Mouse (Mus musculus) spleen, postnatal 4 days (tissue): ENCODE data around the gene Cyb5d2.

Source experiments
- DNase-seq, 2 experiments: peaks; one replicate each; pipeline ENCODE4 v3.0.0; 2022; ENCODE audit warnings: low spot score in 2 of 2

Cyb5d2 gene

DNA sequence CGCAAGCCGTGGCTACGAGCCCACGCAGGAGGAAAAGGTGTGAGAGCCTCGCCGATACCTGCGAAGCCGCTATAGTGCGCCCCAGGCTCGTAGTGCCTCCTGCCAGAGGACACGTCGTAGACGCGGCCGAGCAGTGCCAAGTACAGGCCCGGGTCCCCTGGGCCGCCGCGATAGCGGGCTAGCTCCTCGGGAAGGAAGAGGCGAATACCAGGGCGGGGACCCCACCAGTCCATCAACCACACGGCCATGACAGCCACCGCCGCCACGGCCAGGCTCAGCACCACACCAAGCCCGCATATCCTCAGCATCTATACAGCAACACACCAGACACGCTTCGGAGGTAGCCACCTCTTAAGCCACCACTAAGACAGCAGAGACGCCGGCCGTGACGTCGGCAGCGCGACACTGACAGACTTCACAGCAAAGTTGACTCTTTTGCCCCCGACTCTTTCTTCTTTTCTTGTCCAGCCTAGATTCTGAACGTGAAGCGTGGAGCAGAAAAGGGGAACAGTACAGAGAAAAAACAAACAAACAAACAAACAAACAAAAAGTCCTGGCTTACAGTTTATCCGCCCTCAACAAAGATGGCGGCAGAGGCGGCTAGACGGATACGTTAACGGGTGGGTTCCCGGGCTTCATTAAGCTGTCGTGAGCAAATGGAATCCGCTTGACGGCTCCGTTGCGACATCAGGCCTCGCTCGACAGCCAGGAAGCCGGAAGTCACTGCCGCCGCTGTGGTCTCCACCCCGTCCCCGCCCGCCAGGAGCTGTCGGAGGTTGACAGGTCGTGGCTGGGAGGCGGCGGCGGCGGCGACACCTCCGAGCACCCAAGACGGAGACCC is at the start of gene Cyb5d2, which contains the start of gene Zzef1:
Gene Cyb5d2 (minus strand): TSS at position 688 of the 841 bp plus-strand sequence.
Gene Zzef1 (plus strand): TSS at position 772 of the 841 bp plus-strand sequence.
- peak; percentile 94 to 97 for DNase-seq

DNA sequence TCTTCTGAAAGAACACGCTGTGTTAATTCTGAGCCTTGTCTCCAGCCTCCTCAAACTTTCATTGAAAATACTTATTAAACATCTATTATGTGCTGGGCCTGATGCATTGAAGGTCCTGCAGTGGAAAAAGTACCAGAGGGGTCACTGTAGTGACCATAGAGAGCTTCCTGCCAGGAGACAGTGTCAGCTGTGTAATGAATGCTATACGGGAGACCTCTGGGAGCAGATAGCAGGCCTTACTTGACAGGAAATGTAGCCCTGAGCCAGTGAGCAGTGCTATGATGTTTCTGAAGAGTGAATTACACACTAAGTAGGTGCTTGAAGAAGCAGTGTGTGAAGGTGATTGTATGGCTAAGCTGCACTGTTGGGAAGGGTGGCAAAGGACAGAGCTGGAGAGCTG is 49.6 kb upstream of the Cyb5d2 start:
- no peak for DNase-seq

DNA sequence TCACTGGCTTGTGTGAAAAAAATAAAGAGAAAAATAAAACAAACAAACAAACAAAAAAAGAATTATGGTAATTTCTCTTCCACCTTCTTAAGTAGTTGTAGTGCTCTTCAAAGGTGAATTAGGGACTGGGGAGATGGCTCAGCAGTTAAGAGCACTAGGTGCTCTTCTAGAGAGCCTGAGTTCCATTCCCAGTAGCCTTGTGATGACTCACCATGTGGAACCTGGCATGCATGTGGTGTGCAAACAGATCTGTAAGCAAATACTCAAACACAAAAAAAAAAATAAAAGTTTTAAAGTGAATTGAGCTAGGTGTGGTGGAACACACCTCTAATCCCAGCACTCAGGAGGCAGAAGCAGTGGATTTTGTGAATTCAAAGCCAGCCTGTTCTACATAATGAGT is 47.6 kb upstream of the Cyb5d2 start:
- DNase-seq, result no peak

DNA sequence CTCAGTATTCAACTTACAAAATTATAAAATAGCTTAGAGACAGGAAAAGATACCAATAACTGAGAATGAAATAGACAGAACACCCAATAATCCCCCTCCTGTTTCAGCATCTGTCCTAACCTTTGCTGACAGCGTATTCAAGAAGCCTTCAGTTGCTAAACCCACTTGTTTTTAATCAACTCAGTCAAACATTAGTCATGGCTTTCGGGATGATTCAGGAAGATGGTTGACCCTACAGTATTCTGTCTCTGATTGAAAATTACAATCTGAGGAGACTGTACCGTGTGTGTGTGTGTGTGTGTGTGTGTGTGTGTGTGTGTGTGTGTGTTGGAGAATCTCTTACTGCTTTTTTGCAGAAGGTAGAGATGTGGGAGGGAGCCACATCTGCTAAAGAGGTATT is 46.8 kb upstream of the Cyb5d2 start:
- DNase-seq, result no peak

DNA sequence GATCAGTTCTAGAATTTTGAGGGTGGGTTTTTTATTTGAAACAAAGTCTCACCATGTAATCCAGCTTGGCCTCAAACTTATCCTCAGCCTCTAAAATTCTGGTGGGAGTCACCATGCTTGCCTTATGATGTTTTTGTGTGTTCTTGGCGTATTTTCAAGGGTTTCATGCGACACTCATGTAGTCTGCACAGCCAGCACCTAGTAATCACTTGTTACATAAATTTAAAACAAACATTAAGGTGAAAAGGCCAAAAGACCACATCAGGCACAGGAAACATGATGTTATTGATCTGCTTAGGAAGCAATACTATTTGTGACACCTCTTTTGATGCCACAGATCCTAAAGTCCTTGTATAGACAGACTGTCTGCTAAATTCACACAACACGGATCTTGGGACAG is 33.9 kb upstream of the Cyb5d2 start:
- DNase-seq, result no peak

DNA sequence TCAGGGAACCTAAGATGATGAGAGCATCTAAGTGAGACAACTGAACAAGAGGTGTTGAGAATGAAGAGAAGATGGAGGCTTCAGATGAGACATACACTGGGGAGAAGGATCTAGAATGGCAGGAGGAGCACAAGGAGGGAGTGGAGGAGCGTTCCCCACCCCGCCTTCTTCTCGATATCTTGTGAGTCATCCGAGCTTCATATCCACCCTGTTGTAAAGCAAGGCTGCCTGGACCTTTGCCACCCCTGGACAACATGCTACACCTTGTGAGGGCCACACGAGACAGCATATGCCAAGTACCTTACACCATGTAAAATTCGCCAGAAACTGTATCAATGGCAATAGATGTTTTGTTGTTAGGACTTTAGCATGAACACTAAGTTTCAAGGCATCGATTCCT is 25.1 kb upstream of the Cyb5d2 start:
- no peak for DNase-seq

DNA sequence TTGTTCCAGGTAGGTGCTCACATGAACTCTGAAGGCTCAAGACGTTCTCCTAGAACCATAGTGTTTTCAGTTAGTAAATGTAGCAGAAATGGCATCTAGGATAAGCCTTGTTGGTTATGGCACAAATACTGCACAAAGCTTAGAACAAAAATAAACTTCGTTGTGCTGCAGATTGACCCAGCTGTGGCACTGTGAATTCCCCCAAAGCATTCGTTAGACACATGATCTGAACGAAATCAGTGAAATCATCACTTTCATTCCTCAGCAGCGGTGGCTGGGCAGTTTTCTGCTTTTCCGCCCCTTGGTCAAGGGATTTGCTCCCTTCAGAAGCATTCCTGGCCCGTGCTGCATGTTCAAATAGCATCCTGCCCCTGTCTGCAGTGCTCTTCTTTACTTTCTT is 22.1 kb upstream of the Cyb5d2 start:
- DNase-seq, result no peak

DNA sequence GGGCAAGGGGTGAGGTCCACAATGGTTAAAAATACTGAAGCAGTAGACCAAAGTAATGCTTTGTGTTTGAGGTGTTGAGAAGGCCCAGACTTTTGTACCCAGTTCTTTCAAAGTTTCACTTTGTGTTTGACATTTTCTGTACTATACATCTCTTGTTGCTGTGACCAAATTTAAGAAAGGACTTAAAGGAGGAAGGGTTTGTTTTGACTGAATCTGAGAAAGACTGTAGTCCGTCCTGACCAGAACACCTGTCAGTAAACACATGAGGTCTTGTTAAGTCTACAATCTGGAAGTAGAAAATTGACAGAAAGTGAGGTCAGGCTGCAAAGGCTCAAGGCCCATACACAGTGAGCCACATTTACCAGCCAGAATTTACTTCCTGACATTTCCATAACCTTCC is 20.9 kb upstream of the Cyb5d2 start:
- DNase-seq, result no peak

DNA sequence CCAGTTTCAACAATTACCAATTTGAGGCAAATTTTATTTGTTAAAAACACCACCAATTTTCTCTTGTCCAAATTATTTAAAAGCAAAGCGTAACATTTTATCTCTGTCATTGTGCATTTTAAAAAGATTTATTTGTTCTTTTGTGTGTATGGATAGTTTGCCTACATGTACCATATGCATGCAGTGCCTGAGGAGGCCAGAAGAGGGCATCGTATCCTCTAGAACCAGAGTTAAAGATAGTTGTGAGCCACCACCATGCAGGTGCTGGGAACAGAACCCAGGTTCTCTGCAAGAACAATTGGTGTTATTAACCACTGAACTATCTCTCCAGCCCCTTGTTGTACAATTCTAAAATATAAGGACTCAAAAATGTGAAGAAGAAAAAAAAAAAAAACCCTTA is 18.2 kb upstream of the Cyb5d2 start:
- peak in 1 of 2 experiments; percentile 15 for DNase-seq

DNA sequence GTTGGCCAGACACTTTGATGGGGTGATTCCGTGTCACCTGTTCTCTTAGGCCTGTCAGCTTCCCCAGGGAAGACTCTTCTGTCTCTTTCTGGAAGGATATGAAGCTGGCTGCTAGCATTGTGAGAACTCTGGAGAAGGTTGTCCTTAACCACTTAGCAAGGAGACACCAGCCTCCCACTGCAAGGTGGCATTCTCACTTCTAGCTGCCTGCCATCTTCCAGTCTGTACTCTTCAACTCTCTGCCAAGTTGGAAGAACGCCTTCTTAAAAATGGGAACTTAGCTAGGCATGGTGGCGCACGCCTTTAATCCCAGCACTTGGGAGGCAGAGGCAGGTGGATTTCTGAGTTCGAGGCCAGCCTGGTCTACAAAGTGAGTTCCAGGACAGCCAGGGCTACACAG is 17.7 kb upstream of the Cyb5d2 start:
- no peak for DNase-seq

DNA sequence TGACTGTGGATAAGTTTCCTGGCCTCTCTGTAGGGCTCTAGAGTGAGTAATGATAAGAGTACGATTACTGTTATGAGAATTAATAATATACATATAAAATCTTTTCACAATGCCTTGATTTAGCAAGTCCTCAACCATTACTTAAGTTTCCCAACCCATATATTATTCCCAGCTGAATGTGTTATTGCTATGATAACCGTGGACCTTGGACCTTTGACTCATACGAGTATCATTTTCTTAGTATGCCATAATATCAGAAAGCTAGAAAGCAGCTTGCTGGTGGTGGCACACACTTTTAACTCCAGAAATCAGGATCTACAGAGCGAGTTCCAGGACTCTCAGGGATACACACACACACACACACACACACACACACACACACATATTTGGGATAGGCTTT is 12.1 kb upstream of the Cyb5d2 start:
- no peak for DNase-seq

DNA sequence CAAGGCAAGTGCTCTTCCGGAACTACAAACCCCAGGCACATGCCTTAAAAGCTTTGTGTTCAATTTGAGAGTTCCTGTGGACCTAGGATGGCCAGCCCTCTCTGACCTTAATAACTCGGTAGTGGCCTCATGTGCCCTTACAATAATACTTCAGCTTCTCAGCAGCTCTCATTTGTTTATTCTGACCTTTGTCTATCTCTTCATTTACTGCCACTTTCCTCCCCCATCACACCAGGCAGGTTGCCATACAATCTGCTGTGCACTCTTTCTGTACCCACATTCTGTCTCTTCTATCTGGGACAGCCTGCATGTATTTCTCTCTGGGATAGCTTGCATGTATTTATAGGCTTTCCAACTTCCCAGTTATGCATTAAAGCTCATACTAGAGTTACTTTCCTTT is 10.6 kb upstream of the Cyb5d2 start:
- DNase-seq, result no peak

DNA sequence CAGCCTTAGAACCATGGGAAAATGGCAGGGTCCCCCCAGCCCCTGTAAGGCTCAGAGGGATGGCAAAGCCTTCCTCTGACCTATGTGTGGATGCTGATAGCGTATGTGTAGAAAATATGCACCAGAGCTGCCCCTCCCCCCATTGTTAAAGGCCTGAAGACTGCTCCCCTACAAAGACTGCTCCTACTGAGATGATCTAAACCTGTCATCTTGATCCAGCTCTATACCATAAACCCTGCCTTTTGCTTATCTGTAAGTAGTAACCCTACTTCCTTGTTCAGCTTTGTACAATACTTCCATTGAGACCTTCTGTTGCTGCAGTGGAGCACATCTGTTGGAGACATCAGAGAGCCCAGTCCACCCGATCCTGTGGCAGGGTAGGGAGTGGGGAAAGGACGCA is 9.3 kb upstream of the Cyb5d2 start:
- no peak for DNase-seq

DNA sequence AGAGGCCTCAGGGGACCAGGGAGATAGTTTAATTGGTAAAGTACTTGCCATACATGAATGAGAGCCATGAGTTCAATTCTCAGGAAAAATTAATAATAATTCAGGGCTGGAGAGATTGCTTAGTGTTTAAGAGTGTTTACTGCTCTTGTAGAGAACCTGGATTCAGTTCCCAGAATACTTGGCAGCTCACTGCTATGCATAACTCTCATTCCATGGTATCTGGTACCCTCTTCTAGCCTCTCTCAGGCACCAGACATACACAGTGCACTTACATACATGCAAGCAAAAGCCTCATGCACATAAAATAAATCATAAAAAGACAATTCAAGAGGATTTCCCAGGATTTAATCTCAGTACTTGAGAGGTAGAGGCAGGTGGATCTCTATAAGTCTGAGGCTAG is 8.6 kb upstream of the Cyb5d2 start:
- DNase-seq, result no peak

DNA sequence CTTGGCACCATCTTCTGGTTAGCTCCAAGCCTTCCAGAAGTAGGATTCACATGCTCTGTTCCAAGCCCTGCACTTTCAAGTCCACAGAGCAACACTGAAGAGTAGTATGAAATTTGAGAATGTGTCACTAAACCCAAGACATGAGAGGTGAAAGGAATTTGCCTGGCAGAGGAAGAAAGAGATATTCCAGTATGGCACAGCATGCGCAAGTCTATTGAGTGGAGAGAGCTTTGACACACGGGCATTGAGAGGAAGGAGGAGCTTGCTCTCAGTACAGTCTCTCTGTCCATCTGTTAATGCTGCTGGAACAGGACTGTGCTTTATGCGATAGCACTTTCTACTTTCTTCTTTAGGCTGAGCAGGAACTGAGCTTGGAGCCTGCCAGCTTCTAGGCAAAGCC is 7.1 kb upstream of the Cyb5d2 start:
- no peak for DNase-seq

DNA sequence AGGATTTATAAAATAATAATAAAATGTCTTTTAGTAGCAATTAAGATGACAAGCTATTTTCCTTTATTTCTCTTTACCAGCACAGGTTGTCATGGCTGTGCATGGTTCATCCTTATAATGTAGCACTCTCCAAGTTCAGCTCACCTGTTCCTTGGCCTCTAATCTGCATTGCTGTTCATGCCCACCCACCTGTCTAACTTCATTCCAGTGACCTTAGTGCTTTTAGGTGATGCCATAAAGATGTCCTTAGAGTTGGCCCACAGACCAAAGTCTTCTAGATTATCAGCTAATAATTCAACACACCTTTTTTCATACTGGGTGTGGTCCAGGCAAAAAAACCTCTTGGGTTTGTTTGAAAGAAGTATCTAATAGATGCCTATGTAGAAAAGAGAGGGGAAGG is 5.2 kb upstream of the Cyb5d2 start:
- DNase-seq, result no peak

DNA sequence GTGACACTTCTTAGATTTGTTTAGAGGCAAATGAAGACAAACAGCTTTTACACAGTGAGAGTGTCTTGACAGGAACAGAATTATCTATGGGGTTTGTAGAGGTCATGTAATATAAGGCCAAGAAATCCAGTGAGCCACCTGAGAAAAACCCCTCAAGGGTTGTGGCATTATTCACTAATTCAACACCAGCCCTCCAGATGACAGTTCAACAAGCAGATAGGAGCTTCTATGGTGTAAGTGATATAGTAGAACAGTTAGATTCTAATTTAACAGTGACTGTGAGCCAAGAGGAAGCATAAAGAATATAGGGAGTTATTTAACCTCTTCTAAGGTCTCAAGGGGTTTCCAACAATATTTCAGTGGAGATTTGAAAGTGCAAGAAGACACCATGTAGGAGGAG is 2.2 kb upstream of the Cyb5d2 start:
- no peak for DNase-seq

DNA sequence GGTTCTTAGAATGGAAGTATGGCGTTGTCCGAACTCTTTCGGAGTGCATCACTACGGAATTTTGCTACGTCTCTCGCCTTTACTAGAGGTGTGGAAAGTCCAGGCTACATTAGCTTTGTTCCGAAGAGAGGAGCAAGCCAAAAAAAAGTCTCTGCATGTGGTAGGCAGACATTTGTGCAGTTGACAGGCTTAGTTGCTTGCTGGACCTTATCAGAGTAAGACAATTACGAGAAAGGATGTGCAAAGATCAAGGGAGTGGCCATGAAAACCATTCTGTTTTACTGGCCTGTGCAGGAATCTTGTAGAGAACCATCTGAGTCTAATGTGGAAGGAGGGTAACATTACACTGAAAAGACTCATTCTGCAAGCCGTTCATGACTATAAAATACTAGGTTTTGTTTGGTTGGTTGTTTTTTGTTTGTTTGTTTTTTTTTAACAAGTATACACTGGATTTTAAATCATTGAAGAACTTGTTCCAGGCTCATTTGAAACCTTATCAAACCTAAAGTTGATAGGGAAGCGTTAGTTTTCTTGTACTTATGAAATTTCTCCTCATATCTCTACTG is 914 bp upstream of the Cyb5d2 start:
- no peak for DNase-seq

DNA sequence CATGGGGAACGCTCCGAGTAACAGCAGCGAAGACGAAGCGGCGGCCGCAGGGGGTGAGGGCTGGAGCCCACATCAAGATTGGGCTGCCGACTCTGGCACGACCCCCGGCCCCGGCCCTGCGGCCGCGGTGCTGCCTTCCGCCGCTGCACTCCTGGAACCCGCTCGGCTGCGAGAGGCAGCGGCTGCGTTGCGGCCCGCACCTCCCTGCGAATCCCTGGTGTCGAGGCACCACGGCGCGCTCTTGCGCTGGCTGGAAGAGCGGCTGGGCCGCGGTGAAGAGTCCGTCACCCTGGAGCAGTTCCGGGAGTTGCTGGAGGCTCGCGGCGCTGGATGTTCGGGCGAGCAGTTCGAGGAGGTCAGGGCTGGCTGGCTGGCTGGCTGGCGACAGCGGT is 350 bp upstream of the Cyb5d2 start:
- no peak for DNase-seq

DNA sequence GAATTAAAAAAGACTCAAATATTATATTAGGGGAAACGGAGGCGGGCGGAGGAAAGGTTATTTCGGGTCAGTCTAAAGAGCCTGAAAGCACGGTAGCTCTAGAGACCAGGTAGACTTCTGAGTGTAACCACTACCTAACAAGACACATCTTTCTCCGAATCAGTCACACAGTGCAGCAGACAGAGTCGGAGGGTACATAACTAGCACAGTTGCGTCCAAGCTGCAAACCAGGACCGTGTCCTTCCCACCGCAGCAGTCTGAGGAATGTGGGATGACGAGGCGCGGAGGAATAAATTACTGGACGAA is 840 bp downstream of the Cyb5d2 start:
- no peak for DNase-seq

DNA sequence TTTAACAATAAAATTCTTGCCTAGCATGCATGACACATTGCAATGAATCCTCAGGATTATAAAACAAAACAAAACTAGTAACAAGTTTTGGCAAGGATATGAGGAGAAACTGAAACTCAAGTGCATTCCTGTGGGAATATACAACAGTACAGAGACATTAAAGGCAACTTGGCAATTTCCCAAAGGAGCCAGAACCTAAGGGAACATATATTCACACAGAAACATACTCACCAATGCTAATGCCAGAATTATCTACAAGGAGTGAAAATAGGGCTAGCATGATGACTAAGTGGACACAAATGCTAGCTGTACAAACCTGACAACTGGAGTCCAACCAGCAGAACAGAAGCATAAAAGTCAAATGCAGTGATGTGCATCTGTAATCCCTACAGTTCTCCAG is 3.9 kb downstream of the Cyb5d2 start:
- no peak for DNase-seq

DNA sequence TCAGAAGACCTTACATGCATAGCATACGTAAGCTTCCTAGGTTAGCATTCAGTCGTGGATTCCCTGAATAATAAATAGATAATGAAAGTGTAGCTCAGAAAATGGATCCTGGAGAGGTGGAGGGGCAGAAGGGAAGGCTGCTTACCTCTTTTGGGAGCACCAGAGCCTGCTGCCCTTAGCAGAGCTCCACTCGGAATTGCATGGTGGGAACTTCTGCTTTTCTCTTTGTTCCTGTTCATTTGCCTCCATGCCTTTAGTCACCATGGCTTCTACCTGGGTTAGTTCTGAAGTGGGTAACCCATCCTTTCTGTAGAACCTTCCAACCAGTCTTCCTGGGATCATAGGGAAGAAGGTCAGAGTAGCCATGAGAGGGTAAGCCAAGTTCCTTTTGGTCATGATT is 13.4 kb downstream of the Cyb5d2 start:
- DNase-seq, result no peak

DNA sequence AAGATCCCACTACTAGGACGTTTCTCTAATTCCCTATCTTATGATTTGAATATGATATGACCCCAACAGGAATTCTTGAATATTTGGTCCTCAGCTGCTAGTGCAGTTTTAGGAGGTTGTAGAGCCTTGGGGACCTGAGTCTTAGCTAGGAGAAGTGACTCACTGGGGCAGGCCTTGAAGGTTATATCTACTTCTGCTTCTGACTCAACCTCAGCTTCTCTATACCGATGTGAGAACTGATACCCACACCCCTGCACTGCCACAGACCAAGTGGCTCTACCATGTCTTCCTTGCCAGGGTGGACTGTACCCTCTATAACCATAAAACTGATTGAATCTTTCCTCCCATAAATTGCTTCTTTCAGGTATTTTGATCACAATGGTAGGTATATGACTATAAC is 13.8 kb downstream of the Cyb5d2 start:
- no peak for DNase-seq

DNA sequence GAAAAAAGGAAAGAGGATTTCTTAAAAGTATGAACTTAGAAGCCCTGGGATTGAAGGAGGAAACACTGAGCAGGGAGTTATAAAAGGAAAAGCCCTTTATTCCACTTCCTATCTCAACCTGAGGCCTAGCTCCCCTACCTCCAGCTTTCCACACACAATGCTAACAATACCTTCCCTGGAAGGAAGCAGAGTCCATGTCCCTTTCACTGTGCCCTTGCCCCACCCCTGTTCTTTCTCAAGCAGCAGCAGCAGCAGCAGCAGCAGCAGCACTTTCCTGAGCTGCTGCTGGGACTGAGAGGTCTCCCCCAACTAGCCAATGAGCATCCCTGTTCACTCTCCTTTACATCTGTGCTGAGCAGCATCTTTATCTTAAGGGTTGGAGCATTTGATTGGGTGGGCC is 17.0 kb downstream of the Cyb5d2 start:
- no peak for DNase-seq
